Mouse (Mus musculus) urinary bladder, postnatal 25 days (tissue): ENCODE data around the gene Ranbp10.
A peak's percentile ranks its signal among the peaks of the same experiment; 100 is the strongest.

ENCODE experiments used
- DNase-seq: peaks from one replicate; pipeline ENCODE4 v3.0.0; 2022; ENCODE audit warnings: low spot score

Ranbp10 gene

DNA sequence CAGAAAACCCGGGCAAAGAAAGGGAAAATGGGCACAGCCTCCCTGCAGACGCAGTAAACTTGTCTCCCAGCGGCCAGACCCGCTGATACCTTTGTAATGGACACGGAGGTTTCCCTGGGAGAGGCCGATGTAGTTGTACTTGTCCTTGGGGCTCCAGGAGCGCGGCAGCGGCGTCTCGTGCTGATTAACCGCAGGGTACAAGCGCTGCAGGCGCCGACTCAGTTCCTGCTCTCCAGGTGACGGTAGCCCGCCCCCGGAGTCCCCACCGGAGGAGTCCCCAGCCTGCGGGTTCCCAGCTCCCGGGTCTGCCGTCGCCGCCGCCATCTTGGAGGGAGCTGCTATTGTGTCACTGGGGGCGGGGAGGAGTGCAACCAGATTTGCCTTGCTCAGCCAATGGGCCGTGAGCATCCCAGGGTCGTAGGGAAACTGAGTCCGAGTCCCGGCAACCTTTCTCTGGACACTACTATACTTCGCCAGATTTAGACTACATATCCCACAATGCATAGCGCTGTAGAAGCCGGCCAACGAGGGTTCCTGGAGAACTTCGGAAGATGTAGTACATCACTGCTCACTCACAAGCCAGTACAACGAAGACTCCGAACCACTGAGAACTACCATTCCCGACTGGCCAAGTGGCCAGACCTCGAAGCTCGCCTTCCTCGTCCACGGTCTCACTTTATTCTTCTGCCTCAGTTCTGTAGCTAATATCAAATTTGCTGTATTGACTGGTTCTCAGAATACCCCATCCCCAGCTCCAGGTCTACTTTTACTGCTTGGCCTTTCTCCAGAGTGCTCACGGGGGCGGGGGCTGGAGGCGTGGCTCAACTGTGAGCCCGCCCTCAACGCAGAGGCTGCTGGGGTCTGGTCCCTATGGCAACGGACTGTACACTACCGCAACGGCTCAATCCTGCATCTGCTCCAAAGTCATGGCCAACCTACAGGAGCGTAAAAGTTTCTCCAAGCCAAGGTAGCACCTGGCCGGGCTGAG lies at the start of gene Ranbp10, which contains the start of gene Tsnaxip1:
Ranbp10 (minus strand) TSS at position 490 of the 988 bp plus-strand sequence.
Tsnaxip1 (plus strand) TSS at position 871 of the 988 bp plus-strand sequence.
- peak; percentile 87 for DNase-seq

GRCm38 (mm10) chr8:105874301-105874700 lies 47.2 kb upstream of the Ranbp10 start:
- no peak for DNase-seq

- no peak for DNase-seq
Observed at GRCm38 (mm10) chr8:105866364-105867029, 39.3 kb upstream of the Ranbp10 start.

GRCm38 (mm10) chr8:105861951-105862350 lies 34.8 kb upstream of the Ranbp10 start:
- DNase-seq, result no peak

DNA sequence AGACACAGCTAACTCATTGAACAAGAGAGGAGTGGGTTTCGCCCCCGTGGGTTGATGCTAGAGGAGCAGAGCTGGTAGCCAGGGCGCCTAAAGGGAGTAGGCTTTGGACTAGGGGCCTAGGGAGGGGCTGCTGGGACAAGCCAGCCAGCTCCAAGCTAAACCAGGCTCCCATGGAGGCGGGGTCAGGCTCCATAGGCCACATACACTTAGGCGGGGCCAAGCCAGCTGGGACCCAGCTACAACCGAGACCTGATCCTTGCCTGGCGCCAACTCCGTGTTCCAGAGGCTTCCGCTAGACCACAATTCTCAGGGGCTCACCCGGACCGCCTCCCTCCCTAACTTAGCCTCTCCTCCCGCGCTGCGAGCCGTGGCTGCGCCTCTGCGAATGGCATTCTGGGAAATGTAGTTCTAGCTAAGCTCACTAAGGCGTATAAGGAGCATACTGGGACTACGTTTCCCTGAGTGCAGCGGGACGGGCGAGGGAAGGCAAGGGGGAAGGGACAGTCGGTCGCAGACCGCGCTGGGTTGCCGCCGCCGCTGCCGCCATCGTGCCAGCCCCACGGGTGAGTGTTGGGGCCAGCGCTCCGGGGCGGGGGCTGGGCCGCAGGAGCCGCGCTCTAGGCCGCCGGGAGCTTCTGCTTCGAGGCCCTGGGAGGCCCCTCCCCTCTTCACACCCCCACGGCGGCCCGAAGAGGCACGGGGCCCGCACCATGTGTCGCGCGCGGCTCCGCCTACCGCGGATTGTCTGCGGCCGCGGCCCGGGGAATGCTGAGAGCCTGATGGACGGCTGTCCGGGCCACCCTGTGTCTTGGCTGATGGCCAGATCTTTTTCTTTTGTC lies 33.2 kb upstream of the Ranbp10 start, which contains the start of gene Nutf2:
Nutf2 (plus strand) TSS at position 438 of the 839 bp plus-strand sequence.
- peak; percentile 77 for DNase-seq

DNA sequence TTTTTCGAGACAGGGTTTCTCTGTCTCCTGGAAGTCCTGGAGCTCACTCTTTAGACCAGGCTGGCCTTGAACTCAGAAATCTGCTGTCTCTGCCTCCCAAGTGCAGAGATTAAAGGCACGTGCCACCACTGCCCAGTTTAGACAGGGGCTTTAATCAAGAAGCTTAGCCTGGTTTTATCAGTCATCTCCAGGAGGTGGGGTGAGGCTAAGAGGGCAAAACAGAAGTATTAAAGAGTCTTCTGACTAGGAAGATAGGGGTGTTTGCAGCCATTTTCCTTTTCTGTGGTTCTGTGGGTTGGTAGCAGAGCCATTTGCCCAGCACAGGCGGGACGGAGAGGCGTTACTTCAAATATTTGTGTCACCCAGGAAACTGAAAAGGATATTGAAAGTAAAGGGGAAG lies 32.2 kb upstream of the Ranbp10 start:
- DNase-seq, result no peak

DNA sequence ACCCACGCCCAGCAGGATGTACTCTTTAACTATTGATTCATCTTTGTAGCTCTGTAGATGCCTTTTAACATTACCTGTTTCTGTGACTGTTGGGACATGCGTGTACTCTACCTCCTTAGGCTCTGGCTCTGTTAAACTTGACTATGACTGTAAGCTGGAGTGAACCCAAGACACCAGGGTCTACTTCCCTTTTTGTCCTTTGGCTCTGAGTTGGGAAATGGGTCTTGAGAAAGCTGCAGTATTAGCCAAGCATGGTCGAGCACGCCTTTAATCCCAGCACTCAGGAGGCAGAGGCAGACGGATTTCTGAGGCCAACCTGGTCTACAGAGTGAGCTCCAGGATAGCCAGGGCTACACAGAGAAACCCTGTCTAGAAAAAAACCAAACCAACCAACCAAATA lies 31.3 kb upstream of the Ranbp10 start:
- DNase-seq, result no peak

- no peak for DNase-seq
Observed at GRCm38 (mm10) chr8:105856168-105856835, 29.2 kb upstream of the Ranbp10 start.

DNA sequence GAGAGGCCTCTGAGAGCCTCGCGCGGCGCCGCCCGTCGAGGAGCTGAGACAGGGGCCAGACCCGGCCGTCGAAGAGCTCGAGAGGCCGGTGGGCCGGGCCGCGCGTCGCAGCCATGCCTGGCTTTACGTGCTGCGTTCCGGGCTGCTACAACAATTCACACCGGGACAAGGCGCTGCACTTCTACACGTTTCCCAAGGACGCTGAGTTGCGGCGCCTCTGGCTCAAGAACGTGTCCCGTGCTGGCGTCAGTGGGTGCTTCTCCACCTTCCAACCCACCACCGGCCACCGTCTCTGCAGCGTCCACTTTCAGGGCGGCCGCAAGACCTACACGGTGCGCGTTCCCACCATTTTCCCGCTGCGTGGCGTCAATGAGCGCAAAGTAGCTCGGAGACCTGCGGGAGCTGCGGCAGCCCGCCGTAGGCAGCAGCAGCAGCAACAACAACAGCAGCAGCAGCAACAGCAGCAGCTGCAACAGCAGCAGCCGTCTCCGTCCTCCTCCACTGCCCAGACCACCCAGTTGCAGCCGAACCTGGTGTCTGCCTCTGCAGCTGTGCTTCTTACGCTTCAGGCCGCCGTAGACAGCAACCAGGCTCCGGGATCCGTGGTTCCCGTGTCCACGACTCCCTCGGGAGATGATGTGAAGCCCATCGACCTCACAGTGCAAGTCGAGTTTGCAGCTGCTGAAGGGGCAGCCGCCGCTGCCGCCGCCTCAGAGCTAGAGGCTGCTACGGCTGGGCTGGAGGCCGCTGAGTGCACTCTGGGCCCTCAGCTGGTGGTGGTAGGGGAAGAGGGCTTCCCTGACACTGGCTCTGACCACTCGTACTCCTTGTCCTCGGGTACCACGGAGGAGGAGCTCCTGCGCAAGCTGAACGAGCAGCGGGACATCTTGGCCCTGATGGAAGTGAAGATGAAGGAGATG lies 28.4 kb upstream of the Ranbp10 start:
- DNase-seq, result no peak

GRCm38 (mm10) chr8:105854715-105855216 lies 27.6 kb upstream of the Ranbp10 start, which contains the start of gene Thap11:
Gene Thap11 (plus strand): TSS chr8:105855132.
- peak; percentile 88 for DNase-seq

GRCm38 (mm10) chr8:105854303-105854702 lies 27.2 kb upstream of the Ranbp10 start:
- DNase-seq, result no peak

DNA sequence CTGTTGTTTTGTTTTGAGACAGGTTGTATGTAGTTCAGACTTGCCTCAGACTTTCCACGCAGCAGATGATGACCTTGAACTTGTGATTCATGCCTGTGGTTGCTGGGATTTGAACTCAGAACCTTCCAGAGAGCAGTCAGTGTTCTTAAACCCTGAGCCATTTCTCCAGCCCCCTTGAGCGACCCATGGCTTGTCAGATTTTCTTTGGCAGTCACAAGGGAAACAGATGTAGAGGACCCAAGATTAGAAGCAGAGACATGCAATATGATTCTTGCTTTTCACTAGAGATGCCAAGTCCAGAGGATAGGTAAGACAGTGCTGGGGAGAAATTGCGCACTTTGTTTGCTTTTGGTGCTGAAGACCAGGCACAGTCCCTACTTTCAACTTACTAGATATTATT lies 26.0 kb upstream of the Ranbp10 start, which contains the start of gene Cenpt:
Cenpt (minus strand) TSS at position 101 of the 400 bp plus-strand sequence.
- no peak for DNase-seq

DNA sequence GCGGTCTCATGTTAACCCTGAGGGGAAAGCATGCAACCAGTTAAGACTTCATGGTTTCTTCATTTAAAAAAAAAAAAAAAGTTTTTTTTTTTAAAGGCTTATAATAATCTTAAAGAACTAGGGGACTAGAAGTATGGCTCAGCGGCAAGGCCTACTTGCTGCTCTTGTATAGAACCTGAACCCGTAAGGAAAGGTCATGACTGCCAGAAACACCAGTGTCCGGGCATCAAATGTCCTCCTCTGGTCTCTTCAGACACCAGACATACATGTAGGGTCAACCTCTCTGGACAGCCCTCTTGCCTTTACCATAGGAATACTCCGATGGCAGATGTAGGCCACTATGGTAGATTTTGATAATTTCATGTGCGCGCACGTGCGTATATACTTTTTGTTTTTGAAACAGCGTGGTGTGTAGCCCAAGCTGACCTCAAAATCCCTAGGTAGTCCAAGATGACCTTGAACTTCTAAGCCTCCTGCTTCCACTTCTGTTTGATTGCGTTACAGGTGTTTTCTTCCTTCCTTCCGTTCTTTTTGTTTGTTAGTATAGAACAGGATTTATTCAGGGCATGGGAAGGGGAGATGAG lies 25.1 kb upstream of the Ranbp10 start:
- DNase-seq, result no peak

DNA sequence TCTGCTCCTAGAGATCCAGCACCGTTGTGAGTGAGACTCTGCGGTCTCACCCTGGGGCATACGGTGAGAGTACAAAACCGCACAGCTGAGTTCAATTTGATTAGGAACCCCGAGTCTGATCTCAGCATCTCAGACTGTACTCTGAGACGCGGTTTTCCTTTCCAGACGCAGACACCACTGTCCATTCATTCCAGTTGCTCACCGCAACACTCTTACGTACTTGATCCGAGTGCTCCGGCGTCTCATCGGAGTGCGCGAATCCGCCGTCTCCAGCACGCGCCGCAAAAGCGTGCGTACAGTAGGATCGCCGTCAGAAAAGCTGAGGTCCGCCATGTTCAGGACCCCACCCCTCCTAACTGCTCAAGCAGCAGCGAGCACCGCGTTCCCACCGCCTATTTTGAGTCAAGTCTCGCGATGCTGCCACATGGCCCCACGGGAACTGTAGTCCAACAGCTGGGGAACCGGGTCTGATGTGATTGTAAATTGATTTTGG lies 24.5 kb upstream of the Ranbp10 start:
- peak; percentile 86 for DNase-seq

DNA sequence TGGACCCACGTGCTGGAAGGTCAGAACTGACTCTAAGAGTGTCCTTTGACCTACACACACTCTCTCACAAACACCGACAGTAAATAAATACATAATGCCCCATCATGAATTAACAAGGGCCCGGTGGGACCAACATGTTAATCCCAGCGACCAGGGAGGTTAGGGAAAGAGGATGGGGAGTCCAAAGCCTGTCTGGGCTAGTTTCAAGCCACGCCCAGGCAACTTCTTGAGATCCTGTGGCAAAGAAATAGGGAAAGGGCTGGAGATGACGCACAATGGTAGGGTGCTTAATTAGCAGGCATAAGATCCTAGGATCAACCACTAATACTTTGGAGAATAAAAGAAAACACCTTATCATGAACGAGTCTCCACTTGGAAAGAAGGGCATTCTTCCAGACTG lies 23.5 kb upstream of the Ranbp10 start:
- no peak for DNase-seq

DNA sequence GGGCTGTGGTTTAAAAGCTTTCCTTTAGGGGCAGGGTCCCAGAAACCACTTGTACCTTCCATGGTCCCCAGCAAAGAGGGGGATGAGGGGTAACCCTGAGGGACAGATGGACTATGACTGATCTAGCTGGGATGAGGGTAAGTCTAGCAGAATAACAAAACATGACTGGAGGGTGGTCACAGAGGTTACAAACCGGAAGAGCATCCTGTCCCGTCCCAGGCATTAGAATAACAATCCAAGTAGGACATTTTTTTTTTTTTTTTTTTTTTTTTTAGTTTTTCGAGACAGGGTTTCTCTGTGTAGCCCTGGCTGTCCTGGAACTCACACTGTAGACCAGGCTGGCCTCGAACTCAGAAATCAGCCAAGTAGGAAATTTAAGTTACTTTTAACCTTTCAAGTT lies 22.9 kb upstream of the Ranbp10 start:
- no peak for DNase-seq

- no peak for DNase-seq
Observed at GRCm38 (mm10) chr8:105846678-105847077, 19.5 kb upstream of the Ranbp10 start.

- DNase-seq, result no peak
Observed at GRCm38 (mm10) chr8:105839209-105839608, 12.1 kb upstream of the Ranbp10 start.

DNA sequence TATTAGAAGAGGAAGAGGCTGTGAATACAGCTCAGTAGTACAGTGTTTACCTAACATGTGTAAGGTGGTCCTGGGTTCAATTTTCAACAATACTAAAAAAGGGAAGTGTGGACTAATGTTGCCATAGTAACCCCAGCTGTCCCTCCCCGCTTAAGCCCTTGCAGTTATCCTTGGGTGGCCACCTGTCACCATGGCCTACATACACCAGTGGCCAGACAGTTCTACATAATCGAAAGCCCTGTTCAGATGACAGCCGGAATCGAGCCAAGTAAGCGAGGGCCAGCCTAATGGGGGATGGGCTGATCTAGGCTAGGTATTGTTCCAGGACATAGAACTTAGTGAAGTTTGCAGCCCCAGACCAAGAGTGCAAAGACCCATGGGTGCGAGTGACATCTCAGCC lies 9.8 kb upstream of the Ranbp10 start:
- no peak for DNase-seq
